Mouse (Mus musculus) erythroblast, embryonic 14.5 days (primary cell): ENCODE data around the gene Olfr877. TPM values are rescaled to one million over a fixed set of nuclear protein-coding genes. Genes with fewer than 3 reads are reported as not detected.

ENCODE experiments used
- H3K27me3 ChIP-seq: 2 replicates; pipeline ENCODE4 v1.6.1; 2012; ENCODE audit warnings: inconsistent platforms; ENCODE audit not compliant: control insufficient read depth
- H3K36me3 ChIP-seq: 2 replicates; pipeline ENCODE4 v1.6.1; 2012; ENCODE audit warnings: mild to moderate bottlenecking, inconsistent platforms; ENCODE audit not compliant: control insufficient read depth
- H3K4me1 ChIP-seq: 2 replicates; pipeline ENCODE4 v1.6.1; 2012; ENCODE audit warnings: inconsistent platforms; ENCODE audit not compliant: control insufficient read depth
- H3K4me3 ChIP-seq: replicated peaks from 2 replicates; pipeline ENCODE3; 2012; ENCODE audit warnings: moderate library complexity, mild to moderate bottlenecking, inconsistent platforms
- H3K9me3 ChIP-seq: 2 replicates; pipeline ENCODE4 v1.6.1; 2012; ENCODE audit warnings: low read length, inconsistent platforms, mixed read lengths; ENCODE audit not compliant: control insufficient read depth
- GATA1 ChIP-seq: IDR thresholded peaks from 2 replicates; pipeline ENCODE4 v1.6.1; 2012; ENCODE audit warnings: low read length, inconsistent platforms, mixed read lengths
- TAL1 ChIP-seq: IDR thresholded peaks from 3 replicates; pipeline ENCODE4 v1.6.1; 2012; ENCODE audit warnings: low read length, inconsistent platforms, mixed read lengths
- polyA plus RNA-seq: library from polyadenylated mRNA; stranded (reverse); fragments of >175 nt; gene quantifications from 2 replicates; pipeline ENCODE4 v1.2.3, GENCODE M21; 2012

Olfr877 gene
- not detected in 2 replicates for polyA plus RNA-seq

GRCm38 (mm10) chr9:37853969-37854368 lies at the start of gene Olfr877:
TSS of gene Olfr877 (plus strand) at chr9:37854269.
- H3K36me3 ChIP-seq: no peaks in the 10 kb centered on the region
- no peaks in the 10 kb centered on the region for H3K9me3 ChIP-seq
- no peak for TF ChIP-seq TAL1
- TF ChIP-seq GATA1: no peak
- no peak within 1 kb of the TSS for H3K4me3 ChIP-seq
- H3K27me3 ChIP-seq: no peaks in the 10 kb centered on the region
- H3K4me1 ChIP-seq: no peaks in the 10 kb centered on the region

DNA sequence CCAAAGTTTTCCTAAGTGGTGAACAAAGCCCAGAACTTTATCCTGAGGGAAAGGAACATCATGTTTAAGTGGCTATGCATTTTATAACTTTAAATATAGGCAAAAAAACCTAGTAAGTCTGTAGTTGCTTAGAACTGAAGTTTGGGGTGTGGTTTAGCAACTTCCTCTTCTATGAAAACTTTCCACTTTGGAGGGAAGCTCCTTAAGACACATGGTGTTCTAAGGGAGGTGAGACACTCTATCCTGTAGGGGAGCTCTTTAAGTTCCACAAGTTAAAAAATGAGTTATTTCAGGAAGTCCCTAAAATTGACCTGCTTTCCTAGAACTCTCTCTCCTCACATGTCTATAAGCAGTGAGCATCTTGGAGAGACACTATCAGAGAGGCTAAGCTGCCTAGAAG lies 46.8 kb upstream of the Olfr877 start:
- H3K36me3 ChIP-seq: no peaks in the 10 kb centered on the region
- no peak for TF ChIP-seq GATA1
- no peak for TF ChIP-seq TAL1
- H3K4me1 ChIP-seq: no peaks in the 10 kb centered on the region
- no peaks in the 10 kb centered on the region for H3K27me3 ChIP-seq
- no peaks in the 10 kb centered on the region for H3K9me3 ChIP-seq
- H3K4me3 ChIP-seq: no peak overlapping the region

- Histone ChIP-seq H3K36me3 (no peaks in the 10 kb centered on the region), H3K27me3 (no peaks in the 10 kb centered on the region), H3K4me1 (no peaks in the 10 kb centered on the region), H3K4me3 (no peak overlapping the region), H3K9me3 (no peaks in the 10 kb centered on the region)
- TF ChIP-seq GATA1 (no peak), TAL1 (no peak)
These were observed 45.6 kb upstream of the Olfr877 start for GRCm38 (mm10) chr9:37808456-37808855.

DNA sequence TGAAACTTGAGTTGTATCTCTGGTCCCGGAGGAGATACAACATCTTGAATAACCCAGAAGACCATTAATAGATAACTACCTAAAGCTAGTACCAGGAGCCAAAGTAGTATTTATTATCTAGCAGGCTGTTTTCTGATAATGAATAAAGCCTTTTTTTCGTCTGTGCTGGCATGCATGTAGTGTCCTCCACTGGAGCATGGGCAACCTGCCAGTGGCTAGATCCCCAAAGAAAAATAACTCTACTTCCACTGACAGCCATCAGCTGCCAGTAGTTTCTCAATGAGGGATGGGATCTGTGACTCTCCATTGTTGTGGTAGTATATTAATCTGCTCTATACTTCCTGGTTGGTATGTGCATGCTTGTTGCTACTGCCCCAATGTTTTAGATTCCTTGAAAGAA lies 45.1 kb upstream of the Olfr877 start:
- no peaks in the 10 kb centered on the region for H3K9me3 ChIP-seq
- H3K4me1 ChIP-seq: no peaks in the 10 kb centered on the region
- no peaks in the 10 kb centered on the region for H3K36me3 ChIP-seq
- no peak overlapping the region for H3K4me3 ChIP-seq
- TF ChIP-seq GATA1 (no peak), TAL1 (no peak)
- H3K27me3 ChIP-seq: no peaks in the 10 kb centered on the region

DNA sequence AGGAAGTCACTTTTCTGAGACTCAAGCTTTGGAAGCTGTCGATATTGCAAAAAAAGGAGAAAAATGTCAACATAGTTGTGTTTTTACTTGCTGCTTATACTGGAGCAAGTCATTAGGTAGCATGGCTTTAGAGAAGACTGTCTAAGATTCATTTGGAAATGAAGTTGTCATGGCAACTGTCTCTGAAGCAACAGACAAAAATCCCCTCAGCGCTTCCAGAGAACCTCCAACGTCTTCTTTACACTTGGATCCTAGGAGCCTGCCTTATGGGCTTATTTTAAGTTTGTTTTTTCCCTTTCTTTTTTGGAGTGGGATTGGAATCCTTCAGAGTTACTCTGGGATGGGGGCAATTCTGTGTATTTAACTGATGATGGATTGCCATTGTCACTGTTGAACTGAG lies 39.4 kb upstream of the Olfr877 start:
- H3K4me1 ChIP-seq: no peaks in the 10 kb centered on the region
- H3K4me3 ChIP-seq: no peak overlapping the region
- no peaks in the 10 kb centered on the region for H3K27me3 ChIP-seq
- H3K36me3 ChIP-seq: no peaks in the 10 kb centered on the region
- H3K9me3 ChIP-seq: no peaks in the 10 kb centered on the region
- no peak for TF ChIP-seq GATA1

- Histone ChIP-seq H3K36me3 (no peaks in the 10 kb centered on the region), H3K4me3 (no peak overlapping the region), H3K27me3 (no peaks in the 10 kb centered on the region), H3K4me1 (no peaks in the 10 kb centered on the region), H3K9me3 (no peaks in the 10 kb centered on the region)
- no peak for TF ChIP-seq TAL1
- TF ChIP-seq GATA1: no peak
These were observed 24.2 kb upstream of the Olfr877 start for GRCm38 (mm10) chr9:37829881-37830280.

GRCm38 (mm10) chr9:37833341-37833740 lies 20.7 kb upstream of the Olfr877 start:
- Histone ChIP-seq H3K4me1 (no peaks in the 10 kb centered on the region), H3K27me3 (no peaks in the 10 kb centered on the region), H3K36me3 (no peaks in the 10 kb centered on the region), H3K4me3 (no peak overlapping the region), H3K9me3 (no peaks in the 10 kb centered on the region)
- TF ChIP-seq TAL1 (no peak), GATA1 (no peak)

GRCm38 (mm10) chr9:37849267-37849666 lies 4.8 kb upstream of the Olfr877 start:
- H3K27me3 ChIP-seq: no peaks in the 10 kb centered on the region
- no peak for TF ChIP-seq GATA1
- no peak for TF ChIP-seq TAL1
- H3K36me3 ChIP-seq: no peaks in the 10 kb centered on the region
- no peaks in the 10 kb centered on the region for H3K9me3 ChIP-seq
- H3K4me1 ChIP-seq: no peaks in the 10 kb centered on the region
- no peak overlapping the region for H3K4me3 ChIP-seq

DNA sequence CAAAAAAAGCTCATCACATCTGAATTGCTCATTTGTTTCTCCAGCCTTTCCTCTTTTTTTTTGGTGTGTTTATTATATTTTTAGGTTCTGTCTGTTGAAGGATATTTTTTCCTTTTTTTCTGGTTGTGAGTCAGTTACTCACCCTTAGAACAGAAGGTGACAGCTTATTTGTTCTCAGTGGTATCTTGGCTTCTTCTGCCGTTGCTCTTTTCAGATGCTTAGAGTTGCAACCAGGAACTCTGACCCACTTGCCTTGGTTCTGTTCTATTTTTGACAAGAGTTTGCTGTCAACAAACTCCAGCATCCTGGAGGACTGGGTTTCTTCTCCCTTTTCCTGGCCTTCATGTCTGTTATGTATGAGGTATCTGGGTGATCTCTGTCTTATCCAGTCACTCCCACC lies 9.3 kb downstream of the Olfr877 start:
- Histone ChIP-seq H3K36me3 (no peaks in the 10 kb centered on the region), H3K27me3 (no peaks in the 10 kb centered on the region), H3K4me1 (no peaks in the 10 kb centered on the region), H3K9me3 (no peaks in the 10 kb centered on the region), H3K4me3 (no peak overlapping the region)
- TF ChIP-seq GATA1 (no peak), TAL1 (no peak)

DNA sequence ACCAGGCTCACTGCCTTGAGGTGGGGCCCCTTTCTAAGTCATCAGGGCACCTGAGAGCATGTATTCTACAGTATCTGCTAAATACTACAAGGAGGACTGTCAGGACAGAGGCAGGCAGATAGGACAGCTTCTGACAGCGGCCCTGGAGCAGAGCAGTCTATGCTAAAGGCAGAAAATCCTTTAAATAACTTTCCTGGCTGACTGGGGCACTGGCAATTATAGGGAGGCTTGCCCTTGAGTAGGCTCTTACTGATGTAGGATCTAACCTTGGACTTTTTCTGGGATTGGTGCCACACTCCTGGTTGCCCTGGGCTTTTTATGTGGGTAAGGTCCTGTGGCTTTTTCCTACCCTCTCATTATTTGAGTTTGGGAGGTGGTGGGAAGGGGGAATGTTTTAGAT lies 16.2 kb downstream of the Olfr877 start:
- no peak for TF ChIP-seq TAL1
- TF ChIP-seq GATA1: no peak
- H3K27me3 ChIP-seq: no peaks in the 10 kb centered on the region
- no peaks in the 10 kb centered on the region for H3K36me3 ChIP-seq
- H3K4me3 ChIP-seq: no peak overlapping the region
- H3K4me1 ChIP-seq: no peaks in the 10 kb centered on the region
- H3K9me3 ChIP-seq: no peaks in the 10 kb centered on the region
